Mouse (Mus musculus): Measurements from ENCODE around the gene Runx2. TPM values are rescaled to one million over a fixed set of nuclear protein-coding genes. Genes with fewer than 3 reads are reported as not detected.

Runx2 gene
- polyA plus RNA-seq, 1 experiment: 1.7 TPM

- Histone ChIP-seq H3K4me3 (ENCODE audit: insufficient read depth, low read depth, low read length) (no peak overlapping the region), H3K27me3 (replicated peaks; ENCODE audit: control insufficient read depth, insufficient read depth, low read length) (no peaks in the 10 kb centered on the region), H3K4me1 (ENCODE audit: control insufficient read depth, insufficient read depth, low read length) (no peaks in the 10 kb centered on the region), H3K27ac (ENCODE audit: insufficient read depth, low read depth, low read length) (no peak overlapping the region), H3K36me3 (ENCODE audit: control insufficient read depth, insufficient read depth, low read length) (no peaks in the 10 kb centered on the region)
- TF ChIP-seq POLR2A (IDR thresholded peaks at IDR 0.05; ENCODE audit: low read depth, low read length) (no peak), CTCF (conservative IDR thresholded peaks at IDR 0.05; ENCODE audit: insufficient read depth, insufficient read length, low read depth, low read length) (no peak)
- DNase-seq: no peak
- 58% methylated on average over 1 of the region's 1 CpGs for WGBS
These were observed 114.3 kb downstream of the Runx2 start for GRCm38 (mm10) chr17:44700326-44700725.

DNA sequence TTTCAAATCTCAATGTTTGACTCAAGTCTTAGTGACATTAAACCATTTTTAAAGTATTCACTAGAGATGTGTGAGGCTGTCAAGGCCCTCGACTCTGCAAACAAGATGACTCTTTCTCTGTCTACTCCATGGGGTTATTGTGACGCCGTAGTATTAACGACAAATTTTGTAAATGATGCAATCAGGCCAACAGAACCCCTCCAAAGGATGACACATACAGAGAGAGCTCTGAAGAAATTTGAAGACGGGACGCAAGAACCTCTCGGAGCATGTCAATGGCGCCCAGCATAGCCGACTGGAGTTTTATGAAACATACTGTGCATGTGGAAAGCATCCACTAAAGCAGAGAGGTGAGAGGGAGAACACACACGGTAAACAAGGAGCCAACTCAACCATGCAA lies 117.5 kb downstream of the Runx2 start:
- H3K4me1 ChIP-seq (ENCODE audit: control insufficient read depth, insufficient read depth, low read length): no peaks in the 10 kb centered on the region
- H3K27me3 ChIP-seq (replicated peaks; ENCODE audit: control insufficient read depth, insufficient read depth, low read length): no peaks in the 10 kb centered on the region
- no peak overlapping the region for H3K4me3 ChIP-seq (ENCODE audit: insufficient read depth, low read depth, low read length)
- H3K27ac ChIP-seq (ENCODE audit: insufficient read depth, low read depth, low read length): no peak overlapping the region
- 79% methylated on average over 10 of the region's 10 CpGs for WGBS
- no peak for DNase-seq
- TF ChIP-seq CTCF (conservative IDR thresholded peaks at IDR 0.05; ENCODE audit: insufficient read depth, insufficient read length, low read depth, low read length) (no peak), POLR2A (IDR thresholded peaks at IDR 0.05; ENCODE audit: low read depth, low read length) (no peak)
- H3K36me3 ChIP-seq (ENCODE audit: control insufficient read depth, insufficient read depth, low read length): no peaks in the 10 kb centered on the region

DNA sequence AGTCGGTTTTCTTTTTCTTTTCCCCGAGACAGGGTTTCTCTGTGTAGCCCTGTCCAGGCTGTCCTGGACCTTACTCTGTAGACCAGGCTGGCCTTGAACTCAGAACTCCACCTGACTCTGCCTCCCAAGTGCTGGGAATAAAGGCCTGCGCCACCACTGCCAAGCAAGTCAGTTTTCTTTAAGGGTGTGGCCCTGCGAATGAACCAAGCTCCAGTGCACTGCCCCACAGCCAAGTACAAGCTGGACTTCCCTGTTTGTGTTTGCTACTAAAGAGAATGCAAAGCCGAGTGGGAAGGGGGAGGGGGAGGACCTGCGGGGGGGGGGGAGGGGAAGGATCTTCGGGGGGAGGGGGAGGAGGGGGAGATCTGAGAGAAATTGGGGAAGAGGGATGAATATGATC lies 121.0 kb downstream of the Runx2 start:
- Histone ChIP-seq H3K4me1 (ENCODE audit: control insufficient read depth, insufficient read depth, low read length) (no peaks in the 10 kb centered on the region), H3K36me3 (ENCODE audit: control insufficient read depth, insufficient read depth, low read length) (no peaks in the 10 kb centered on the region), H3K27me3 (replicated peaks; ENCODE audit: control insufficient read depth, insufficient read depth, low read length) (no peaks in the 10 kb centered on the region), H3K4me3 (ENCODE audit: insufficient read depth, low read depth, low read length) (no peak overlapping the region), H3K27ac (ENCODE audit: insufficient read depth, low read depth, low read length) (no peak overlapping the region)
- WGBS: 57% methylated on average over 6 of the region's 7 CpGs
- TF ChIP-seq CTCF (conservative IDR thresholded peaks at IDR 0.05; ENCODE audit: insufficient read depth, insufficient read length, low read depth, low read length): no peak
- no peak for TF ChIP-seq POLR2A (IDR thresholded peaks at IDR 0.05; ENCODE audit: low read depth, low read length)
- no peak for DNase-seq

DNA sequence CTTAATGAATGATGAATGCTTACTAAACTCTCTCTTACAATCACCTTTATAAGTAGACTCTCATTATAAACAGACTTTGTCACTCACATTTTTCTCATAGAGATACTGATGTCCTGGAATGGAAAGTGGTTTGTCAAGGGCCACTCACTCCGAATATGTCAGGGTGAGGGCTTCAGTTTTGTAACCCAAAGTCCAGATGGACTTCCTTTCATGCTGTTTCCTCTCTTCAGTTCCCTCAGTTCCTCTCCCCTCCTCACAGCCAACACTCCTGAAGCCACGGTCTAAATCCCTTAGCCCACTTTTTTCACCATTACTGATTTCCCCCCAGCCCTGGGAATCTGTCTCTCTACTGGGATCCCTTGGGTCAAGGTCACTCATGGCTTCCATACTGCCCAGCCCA lies 123.1 kb downstream of the Runx2 start:
- 74% methylated on average over 2 of the region's 2 CpGs for WGBS

GRCm38 (mm10) chr17:44690410-44691035 lies 124.1 kb downstream of the Runx2 start:
- 83% methylated on average over 5 of the region's 5 CpGs for WGBS
- TF ChIP-seq POLR2A (IDR thresholded peaks at IDR 0.05; ENCODE audit: low read depth, low read length) (no peak), CTCF (conservative IDR thresholded peaks at IDR 0.05; ENCODE audit: insufficient read depth, insufficient read length, low read depth, low read length) (no peak)

More for the DNA sequence above, 123.1 kb downstream of the Runx2 start:
- H3K4me1 ChIP-seq (ENCODE audit: control insufficient read depth, insufficient read depth, low read length): no peaks in the 10 kb centered on the region
- no peak overlapping the region for H3K4me3 ChIP-seq (ENCODE audit: insufficient read depth, low read depth, low read length)
- H3K36me3 ChIP-seq (ENCODE audit: control insufficient read depth, insufficient read depth, low read length): no peaks in the 10 kb centered on the region
- H3K27me3 ChIP-seq (replicated peaks; ENCODE audit: control insufficient read depth, insufficient read depth, low read length): no peaks in the 10 kb centered on the region
- no peak for DNase-seq
- TF ChIP-seq POLR2A (IDR thresholded peaks at IDR 0.05; ENCODE audit: low read depth, low read length): no peak
- no peak for TF ChIP-seq CTCF (conservative IDR thresholded peaks at IDR 0.05; ENCODE audit: insufficient read depth, insufficient read length, low read depth, low read length)
- no peak overlapping the region for H3K27ac ChIP-seq (ENCODE audit: insufficient read depth, low read depth, low read length)

GRCm38 (mm10) chr17:44688306-44688705 lies 126.3 kb downstream of the Runx2 start:
- Histone ChIP-seq H3K4me3 (ENCODE audit: insufficient read depth, low read depth, low read length) (no peak overlapping the region), H3K27ac (ENCODE audit: insufficient read depth, low read depth, low read length) (no peak overlapping the region), H3K4me1 (ENCODE audit: control insufficient read depth, insufficient read depth, low read length) (no peaks in the 10 kb centered on the region), H3K27me3 (replicated peaks; ENCODE audit: control insufficient read depth, insufficient read depth, low read length) (no peaks in the 10 kb centered on the region), H3K36me3 (ENCODE audit: control insufficient read depth, insufficient read depth, low read length) (no peaks in the 10 kb centered on the region)
- no peak for DNase-seq
- no peak for TF ChIP-seq CTCF (conservative IDR thresholded peaks at IDR 0.05; ENCODE audit: insufficient read depth, insufficient read length, low read depth, low read length)
- no peak for TF ChIP-seq POLR2A (IDR thresholded peaks at IDR 0.05; ENCODE audit: low read depth, low read length)
- WGBS: 79% methylated on average over 2 of the region's 2 CpGs

More at GRCm38 (mm10) chr17:44690410-44691035, 124.1 kb downstream of the Runx2 start:
- no peak overlapping the region for H3K27ac ChIP-seq (ENCODE audit: insufficient read depth, low read depth, low read length)
- H3K4me3 ChIP-seq (ENCODE audit: insufficient read depth, low read depth, low read length): no peak overlapping the region
- DNase-seq: no peak
- no peaks in the 10 kb centered on the region for H3K36me3 ChIP-seq (ENCODE audit: control insufficient read depth, insufficient read depth, low read length)
- no peaks in the 10 kb centered on the region for H3K27me3 ChIP-seq (replicated peaks; ENCODE audit: control insufficient read depth, insufficient read depth, low read length)
- no peaks in the 10 kb centered on the region for H3K4me1 ChIP-seq (ENCODE audit: control insufficient read depth, insufficient read depth, low read length)

- H3K4me1 ChIP-seq (ENCODE audit: control insufficient read depth, insufficient read depth, low read length): no peaks in the 10 kb centered on the region
- no peak overlapping the region for H3K27ac ChIP-seq (ENCODE audit: insufficient read depth, low read depth, low read length)
- H3K36me3 ChIP-seq (ENCODE audit: control insufficient read depth, insufficient read depth, low read length): no peaks in the 10 kb centered on the region
- DNase-seq: no peak
- 37% methylated on average over 7 of the region's 7 CpGs for WGBS
- TF ChIP-seq POLR2A (IDR thresholded peaks at IDR 0.05; ENCODE audit: low read depth, low read length) (no peak), CTCF (conservative IDR thresholded peaks at IDR 0.05; ENCODE audit: insufficient read depth, insufficient read length, low read depth, low read length) (no peak)
- no peaks in the 10 kb centered on the region for H3K27me3 ChIP-seq (replicated peaks; ENCODE audit: control insufficient read depth, insufficient read depth, low read length)
- no peak overlapping the region for H3K4me3 ChIP-seq (ENCODE audit: insufficient read depth, low read depth, low read length)
These were observed 129.1 kb downstream of the Runx2 start for GRCm38 (mm10) chr17:44685514-44685913.
